Mouse (Mus musculus) heart, postnatal 0 days (tissue): ENCODE results near the gene Nfe2l3.

Source experiments
- CTCF ChIP-seq: IDR thresholded peaks from 2 replicates; pipeline ENCODE4 v1.5.1; 2016; ENCODE audit warnings: antibody characterized with exemption, control low read depth, low read depth
- EP300 ChIP-seq: IDR thresholded peaks from 2 replicates; pipeline ENCODE4 v1.6.1; 2016; ENCODE audit warnings: antibody characterized with exemption, low read depth

- TF ChIP-seq CTCF (no peak), EP300 (peak; percentile 61)
Measured at GRCm38 (mm10) chr6:51468891-51469561, 36.6 kb downstream of the Nfe2l3 start.
